Mouse (Mus musculus): ENCODE measurements at regions not wholly inside any gene's neighbourhood (a gene's known extent, or its start where the extent isn't known, plus 50 kb on each side); places are given as distances from the start of the nearest gene placed in this dataset.
"Not testable (repeated sequence)": the region's sequence is repeated elsewhere in the genome, so short reads cannot be mapped to it uniquely, and the experiment has no call there.

- no peak for DNase-seq
Observed at GRCm38 (mm10) chr12:104637046-104638032, 114.4 kb downstream of the Dicer1 start.

DNA sequence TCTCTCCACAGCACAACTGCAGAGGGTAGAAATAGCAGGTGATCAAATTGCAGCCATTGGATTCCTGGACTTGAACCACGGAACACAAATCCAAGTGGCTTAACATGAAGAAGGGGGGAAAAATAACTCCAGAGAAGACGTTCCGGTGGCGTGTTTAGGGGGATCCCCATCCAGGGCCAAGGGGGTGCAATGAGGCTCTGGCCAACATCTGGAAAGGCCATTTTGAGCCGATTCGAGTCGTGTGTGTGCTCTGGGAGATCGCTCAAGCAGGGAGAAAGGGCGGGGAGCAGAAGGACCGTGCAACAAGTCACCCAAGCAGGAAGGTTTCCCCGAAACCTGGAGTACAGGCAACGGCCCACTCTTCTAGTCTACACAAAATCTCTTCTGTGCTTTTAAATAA is 115.3 kb downstream of the Dicer1 start:
- no peak for DNase-seq

GRCm38 (mm10) chr12:104634818-104635217 is 116.9 kb downstream of the Dicer1 start:
- no peak for DNase-seq

DNA sequence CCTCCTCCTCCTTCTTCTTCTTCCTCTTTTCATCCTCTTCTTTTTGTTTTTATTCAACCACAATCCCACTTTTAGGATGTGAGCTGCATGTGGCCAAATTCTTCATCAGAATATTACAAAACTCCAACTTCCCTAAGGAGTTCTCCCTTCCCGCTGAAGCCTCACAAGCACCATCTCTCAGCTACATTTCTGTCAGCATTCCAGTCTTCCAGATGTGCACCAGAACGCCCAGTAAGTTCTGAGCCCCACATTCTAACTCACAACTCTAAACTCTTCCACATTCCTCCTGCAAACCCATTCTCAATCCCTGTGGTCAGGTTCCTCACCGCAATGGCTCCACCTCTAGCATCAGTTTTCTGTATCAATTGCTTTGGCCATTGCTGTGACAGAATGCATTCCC is 121.2 kb downstream of the Dicer1 start:
- DNase-seq, result no peak

DNA sequence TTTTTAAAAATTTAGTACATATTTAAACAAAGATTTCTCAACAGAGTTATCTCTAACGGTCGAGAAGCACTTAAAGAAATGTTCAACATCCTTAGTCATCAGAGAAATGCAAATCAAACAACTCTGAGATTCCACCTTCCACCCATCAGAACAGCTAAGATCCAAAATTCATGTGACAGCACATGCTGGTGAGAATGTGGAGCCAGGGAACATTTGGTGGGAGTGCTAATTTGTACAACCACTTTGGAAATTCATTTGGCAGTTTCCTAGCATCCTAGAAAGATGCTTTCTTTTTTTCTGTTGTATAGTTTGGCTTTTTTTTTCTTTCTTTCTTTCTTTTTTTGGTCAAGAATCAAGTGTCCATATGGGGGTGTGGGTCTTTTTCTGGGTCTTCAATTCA is 122.3 kb downstream of the Dicer1 start:
- no peak for DNase-seq

DNA sequence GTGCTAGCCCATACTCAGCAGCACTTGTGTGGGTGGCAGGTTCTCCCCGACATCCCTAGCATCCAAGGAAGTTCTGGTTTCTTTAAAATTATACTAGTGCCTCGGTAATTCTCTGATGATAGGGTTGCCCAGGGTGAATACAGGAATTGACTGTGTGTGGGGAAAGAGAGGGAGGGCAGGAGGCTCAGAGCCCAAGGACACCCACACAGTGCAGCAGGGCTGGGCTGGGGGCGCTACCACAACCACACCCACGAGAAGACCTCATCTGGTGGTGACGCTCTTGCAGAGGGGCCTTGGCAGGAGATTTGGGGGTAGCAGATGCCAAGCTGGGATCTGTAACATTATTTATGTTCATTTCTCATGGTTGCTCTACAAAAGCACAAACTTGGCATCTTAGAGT is 125.7 kb downstream of the Dicer1 start:
- no peak for DNase-seq

GRCm38 (mm10) chr12:104623896-104624685 is 127.7 kb downstream of the Dicer1 start:
- no peak for DNase-seq

DNA sequence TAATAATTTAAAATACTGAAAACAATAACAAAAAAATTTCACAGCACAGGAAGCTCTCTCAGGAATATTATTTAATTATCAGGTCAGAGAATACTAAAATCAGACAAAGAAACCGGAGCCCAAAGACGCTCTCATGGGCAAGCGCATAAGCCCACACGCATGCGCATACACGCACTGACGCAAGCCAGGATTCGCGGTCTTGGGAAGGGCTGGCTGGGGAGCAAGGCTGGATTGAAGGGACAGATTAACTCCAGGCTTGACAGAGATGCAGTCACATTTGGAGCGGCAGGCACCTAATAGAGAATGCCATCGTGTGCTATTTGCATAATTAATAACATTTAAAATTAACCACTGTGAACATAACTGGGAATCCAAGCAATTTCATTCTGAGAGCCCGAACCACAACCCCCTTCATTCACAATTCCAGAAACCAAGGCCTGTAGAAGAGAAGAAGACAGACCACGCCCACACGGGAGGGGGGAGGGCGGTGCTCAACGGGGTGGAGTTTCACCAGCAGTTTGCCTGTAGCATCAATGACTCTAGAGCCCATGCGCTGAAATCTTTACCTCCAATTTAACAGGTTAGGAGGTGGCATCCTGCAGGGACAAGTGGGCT is 134.5 kb downstream of the Dicer1 start:
- DNase-seq, result peak; percentile 25

DNA sequence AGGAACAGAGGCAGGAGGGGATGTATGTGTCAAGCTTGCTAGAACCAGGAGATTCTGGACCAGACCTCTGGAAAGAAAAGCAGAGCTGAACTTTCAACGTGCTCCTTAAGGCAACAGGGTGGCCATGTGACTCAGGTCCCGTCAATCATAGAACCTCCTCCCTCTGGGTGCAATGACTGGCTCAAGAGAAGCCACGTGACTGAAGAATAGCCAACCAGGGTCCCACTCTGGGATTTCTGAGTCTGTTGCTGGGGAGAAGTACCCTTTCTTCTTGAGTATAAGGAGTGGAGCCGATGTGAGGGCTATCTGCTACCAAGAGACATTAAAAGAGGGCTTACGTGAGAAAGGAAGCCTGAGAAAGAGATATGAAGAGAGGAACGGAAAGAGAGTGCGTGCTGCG is 137.5 kb downstream of the Dicer1 start:
- peak; percentile 19 for DNase-seq

- peak; percentile 31 for DNase-seq
Observed at GRCm38 (mm10) chr12:104609767-104610166, 136.6 kb upstream of the Gsc start.

DNA sequence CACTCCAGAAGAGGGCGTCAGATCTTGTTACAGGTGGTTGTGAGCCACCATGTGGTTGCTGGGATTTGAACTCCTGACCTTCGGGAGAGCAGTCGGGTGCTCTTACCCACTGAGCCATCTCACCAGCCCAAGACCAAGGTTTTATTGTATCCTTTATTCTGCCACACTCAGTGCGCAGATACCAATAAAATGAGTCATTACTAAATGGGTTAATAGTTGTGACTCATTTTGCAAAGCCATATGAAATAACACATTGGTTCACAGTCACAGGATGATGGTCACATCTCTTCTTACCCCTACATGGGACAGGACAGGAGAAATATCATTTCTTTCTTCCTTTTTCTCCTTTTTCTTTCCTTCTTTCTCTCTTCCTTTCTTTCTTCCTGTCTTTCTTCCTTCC is 135.8 kb upstream of the Gsc start:
- DNase-seq, result not testable (repeated sequence)

- DNase-seq, result no peak
Observed at GRCm38 (mm10) chr12:104607410-104607809, 134.3 kb upstream of the Gsc start.

- DNase-seq, result peak; percentile 36
Observed at GRCm38 (mm10) chr12:104605535-104606399, 132.6 kb upstream of the Gsc start.

DNA sequence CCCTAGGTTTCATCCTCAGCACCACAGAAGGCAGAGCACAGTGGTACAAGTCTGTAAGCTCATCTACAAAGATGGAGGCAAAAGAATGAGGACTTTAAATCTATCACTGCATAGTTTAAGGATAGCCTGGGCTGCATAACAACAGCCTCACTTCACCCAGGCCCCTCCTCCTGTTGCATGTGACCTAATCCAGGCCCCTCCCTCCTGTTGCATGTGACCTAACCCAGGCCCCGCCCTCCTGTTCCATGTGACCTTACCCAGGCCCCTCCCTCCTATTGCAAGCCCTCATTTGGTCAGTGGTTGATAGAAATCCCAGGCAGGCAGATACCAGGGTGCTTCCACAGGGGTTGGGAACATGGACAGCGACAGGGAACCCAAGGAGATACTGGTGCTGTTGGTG is 124.9 kb upstream of the Gsc start:
- no peak for DNase-seq

DNA sequence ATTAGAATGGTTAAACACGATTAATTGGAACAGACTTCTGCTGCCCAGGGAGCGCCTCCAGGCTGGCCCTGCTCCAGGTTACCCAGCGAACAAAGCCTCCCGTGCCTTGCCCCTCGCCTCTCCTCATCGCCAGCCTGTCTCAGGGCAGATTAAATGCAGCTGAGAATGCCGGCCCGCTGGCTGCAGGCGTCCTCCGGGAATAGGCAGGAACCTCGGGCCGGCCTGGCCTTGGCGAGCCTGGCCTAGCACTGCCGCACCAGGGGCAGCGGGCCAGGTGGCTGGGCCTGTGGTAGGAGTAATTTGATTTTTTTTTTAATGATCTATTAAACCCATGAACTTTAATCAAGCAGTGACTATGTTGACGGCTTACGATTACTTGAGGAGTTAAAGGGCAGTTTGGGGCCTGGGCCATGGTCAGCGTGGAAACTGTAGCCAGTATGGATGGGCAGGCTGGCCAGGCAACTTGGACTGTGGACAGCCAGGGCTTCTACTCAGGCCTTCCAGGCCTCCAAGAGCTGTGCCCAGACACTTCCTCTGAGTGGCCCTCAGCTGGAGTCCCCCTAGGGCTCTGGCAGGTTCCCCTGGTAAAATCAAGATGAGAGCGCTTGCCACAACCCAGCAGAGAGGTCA is 120.5 kb upstream of the Gsc start:
- peak; percentile 26 for DNase-seq

GRCm38 (mm10) chr12:104592791-104593525 is 119.8 kb upstream of the Gsc start:
- DNase-seq, result no peak

DNA sequence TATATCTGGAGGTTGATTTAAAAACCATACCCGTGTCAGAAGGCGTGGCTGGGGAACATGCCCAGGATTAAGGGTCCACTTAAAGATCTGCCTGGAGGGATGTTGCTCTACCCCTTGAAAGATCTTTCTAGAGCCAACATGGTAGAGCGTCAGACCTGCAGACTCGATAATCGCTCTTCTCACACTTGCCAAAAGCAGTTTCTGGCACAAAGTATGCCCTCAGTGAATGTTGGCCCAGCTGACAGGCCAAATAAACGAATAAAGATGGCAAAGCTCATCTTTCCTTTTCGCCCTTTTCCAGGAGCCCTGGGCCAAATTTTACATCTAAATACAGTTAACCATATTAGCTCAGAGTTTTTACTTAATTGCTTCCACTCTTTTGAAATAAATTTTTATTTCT is 118.4 kb upstream of the Gsc start:
- DNase-seq, result no peak

GRCm38 (mm10) chr12:104590291-104590690 is 117.2 kb upstream of the Gsc start:
- no peak for DNase-seq

DNA sequence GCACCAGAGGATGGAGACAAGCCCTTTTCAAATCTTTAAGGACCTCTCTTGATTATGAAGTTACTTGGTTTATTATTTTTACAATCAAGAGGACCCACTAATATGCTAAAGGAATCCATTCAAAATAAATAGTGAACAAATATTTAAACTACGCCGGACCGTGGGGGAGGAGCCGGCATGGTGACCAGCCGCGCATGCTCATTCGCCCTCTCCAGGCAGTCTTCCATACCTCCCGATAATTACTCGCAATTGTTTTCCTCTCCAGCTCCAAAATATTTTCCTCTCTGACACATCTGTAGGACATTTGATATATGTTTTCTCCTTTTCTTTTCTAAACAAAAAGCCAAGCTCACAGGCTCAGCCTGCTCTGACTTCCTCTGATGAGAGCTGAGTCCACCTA is 111.3 kb upstream of the Gsc start:
- DNase-seq, result no peak

- DNase-seq, result no peak
Observed at GRCm38 (mm10) chr12:104580796-104581195, 107.7 kb upstream of the Gsc start.

GRCm38 (mm10) chr12:104567622-104568021 is 94.5 kb upstream of the Gsc start:
- DNase-seq, result peak; percentile 2
